Comparison of ENCODE assay signal across 8 mouse cellular contexts in genomic region chr2:112239935-112240721, GRCm38 (mm10). TPM values are rescaled to one million over a fixed set of nuclear protein-coding genes. Genes with fewer than 3 reads are reported as not detected.
A peak's percentile ranks its signal among the peaks of the same experiment; 100 is the strongest.
DNase-seq lines count a peak whose midpoint lies in the region; ATAC-seq and TF ChIP-seq lines count a peak whose summit lies in the region.

No protein-coding gene starts in this region.

- WGBS in hindbrain, embryonic 10.5 days, result 1% methylated on average over 28 of the region's 28 CpGs
- WGBS in liver, embryonic 11.5 days, result under 1% methylated on average over 27 of the region's 28 CpGs

- H3K27ac ChIP-seq in hindbrain, embryonic 10.5 days, result peak overlapping the region; percentile 95
- H3K27ac ChIP-seq in liver, embryonic 11.5 days (ENCODE audit: low read depth, low read length), result peak overlapping the region; percentile 86; the same call in 1 of the 2 replicates

- peak overlapping the region; percentile 98 for H3K4me2 ChIP-seq in liver, embryonic 11.5 days

- H3K36me3 ChIP-seq in erythroblast, embryonic 14.5 days (ENCODE audit: control insufficient read depth), result no peaks in the 10 kb centered on the region
- peaks cover 37% of the 10 kb centered on the region for H3K36me3 ChIP-seq in G1E (replicated peaks)
- peaks cover 19% of the 10 kb centered on the region for H3K36me3 ChIP-seq in hindbrain, embryonic 10.5 days
- no peaks in the 10 kb centered on the region for H3K36me3 ChIP-seq in liver, embryonic 11.5 days (ENCODE audit: control insufficient read depth, insufficient read depth, low read length)

- DNase-seq in G1E (ENCODE audit: low spot score), result peak; percentile 58
- peak; percentile 57 for DNase-seq in embryo, embryonic 10 days (ENCODE audit: low spot score)
- no peak for DNase-seq in hindbrain, embryonic 10.5 days (ENCODE audit: low spot score)
- peak; percentile 64 for DNase-seq in liver, embryonic 11.5 days (ENCODE audit: low spot score)
- peak; percentile 39 to 49 for DNase-seq in natural killer cell, adult 2 months (ENCODE audit: low spot score in 2 of 2)
- peak; percentile 40 for DNase-seq in yolk sac, embryonic 10.5 days (ENCODE audit: low spot score)

- TF ChIP-seq CTCF in G1E (IDR thresholded peaks at IDR 0.05; ENCODE audit: low read depth, low read length), result no peak

- peak overlapping the region; percentile 86 for H3K9ac ChIP-seq in liver, embryonic 11.5 days (ENCODE audit: low read depth, low read length)

- peak overlapping the region; percentile 89 for H3K4me3 ChIP-seq in erythroblast, embryonic 14.5 days (replicated peaks)
- H3K4me3 ChIP-seq in G1E (ENCODE audit: low read depth, low read length), result peak overlapping the region; percentile 87
- H3K4me3 ChIP-seq in hindbrain, embryonic 10.5 days, result peak overlapping the region; percentile 81
- H3K4me3 ChIP-seq in liver, embryonic 11.5 days (ENCODE audit: low read depth, low read length), result peak overlapping the region; percentile 74

- H3K4me1 ChIP-seq in erythroblast, embryonic 14.5 days (ENCODE audit: control insufficient read depth), result peaks cover 23% of the 10 kb centered on the region
- H3K4me1 ChIP-seq in G1E (ENCODE audit: insufficient read depth, low read depth, low read length), result peaks cover 36% of the 10 kb centered on the region
- peaks cover 30% of the 10 kb centered on the region for H3K4me1 ChIP-seq in hindbrain, embryonic 10.5 days (replicated peaks)
- no peaks in the 10 kb centered on the region; the same call in 1 of the 2 replicates for H3K4me1 ChIP-seq in liver, embryonic 11.5 days (replicated peaks; ENCODE audit: control insufficient read depth, insufficient read depth, low read length)

- peaks cover 28% of the 10 kb centered on the region for H3K27me3 ChIP-seq in erythroblast, embryonic 14.5 days (ENCODE audit: control insufficient read depth)
- no peaks in the 10 kb centered on the region for H3K27me3 ChIP-seq in G1E (ENCODE audit: insufficient read depth, low read length)
- peaks cover 8% of the 10 kb centered on the region for H3K27me3 ChIP-seq in hindbrain, embryonic 10.5 days (ENCODE audit: insufficient read depth, poor library complexity, severe bottlenecking)
- no peaks in the 10 kb centered on the region for H3K27me3 ChIP-seq in liver, embryonic 11.5 days (replicated peaks; ENCODE audit: control insufficient read depth, insufficient read depth, low read length)

- no peaks in the 10 kb centered on the region for H3K9me3 ChIP-seq in erythroblast, embryonic 14.5 days (ENCODE audit: control insufficient read depth, low read length)
- H3K9me3 ChIP-seq in G1E (replicated peaks), result no peaks in the 10 kb centered on the region
- no peaks in the 10 kb centered on the region for H3K9me3 ChIP-seq in hindbrain, embryonic 10.5 days
- no peaks in the 10 kb centered on the region for H3K9me3 ChIP-seq in liver, embryonic 11.5 days (ENCODE audit: control insufficient read depth, low read length)

- no peak for ATAC-seq in erythroblast, adult 5-6 weeks (replicated peaks; ENCODE audit: low FRiP score, poor library complexity, severe bottlenecking)
- peak; percentile 48 for ATAC-seq in G1E (ENCODE audit: extremely low read depth, insufficient number of reproducible peaks, low FRiP score, poor library complexity, severe bottlenecking)
- peak; percentile 28 for ATAC-seq in liver, embryonic 11.5 days (replicated peaks; ENCODE audit: low FRiP score)

RNA-seq across cellular contexts. Expression of gene Lpcat4, which starts 0.9 kb away (rescaled TPM):
- polyA plus RNA-seq in erythroblast, embryonic 14.5 days (2012), result 0.11 and 0.85 TPM in 2 replicates
- 5.4 and 8.6 TPM in 2 replicates for total RNA-seq in erythroblast, adult 5-6 weeks (2015; ENCODE audit: low replicate concordance)
- 2.6 and 5.4 TPM in 2 replicates for total RNA-seq in erythroblast, adult 5-6 weeks (2017; ENCODE audit: low replicate concordance)
- total RNA-seq in G1E (2014; fragmentation: Nextera tagmentation) (20.2 and 24.4 TPM in 2 replicates), G1E (2017) (2.4 and 3.0 TPM in 2 replicates)
- polyA plus RNA-seq in G1E (2012), result 52.9 and 54.2 TPM in 2 replicates
- polyA plus RNA-seq in hindbrain, embryonic 10.5 days (2016; fragmentation: Nextera tagmentation; extraction: Ambion mirVana), result 13.3 and 14.8 TPM in 2 replicates
- 14.6 and 15.0 TPM in 2 replicates for polyA plus RNA-seq in liver, embryonic 11.5 days (2014; fragmentation: Nextera tagmentation; extraction: Ambion mirVana)

RNA-seq across cellular contexts. Expression of gene Nutm1, which starts 19.0 kb away (rescaled TPM):
- polyA plus RNA-seq in erythroblast, embryonic 14.5 days (2012), result not detected in 2 replicates
- not detected in 2 replicates for total RNA-seq in erythroblast, adult 5-6 weeks (2015; ENCODE audit: low replicate concordance)
- not detected in 2 replicates for total RNA-seq in erythroblast, adult 5-6 weeks (2017; ENCODE audit: low replicate concordance)
- total RNA-seq in G1E (2014; fragmentation: Nextera tagmentation) (not detected in 2 replicates), G1E (2017) (0.11 and 0.17 TPM in 2 replicates)
- 0.04 TPM in 1 of 2 replicates, not detected in the other for polyA plus RNA-seq in G1E (2012)
- not detected in 2 replicates for polyA plus RNA-seq in hindbrain, embryonic 10.5 days (2016; fragmentation: Nextera tagmentation; extraction: Ambion mirVana)
- polyA plus RNA-seq in liver, embryonic 11.5 days (2014; fragmentation: Nextera tagmentation; extraction: Ambion mirVana), result not detected in 2 replicates

RNA-seq across cellular contexts. Expression of gene Nop10, which starts 21.6 kb away (rescaled TPM):
- 1.5 and 1.9 TPM in 2 replicates for polyA plus RNA-seq in erythroblast, embryonic 14.5 days (2012)
- 23.6 and 25.4 TPM in 2 replicates for total RNA-seq in erythroblast, adult 5-6 weeks (2015; ENCODE audit: low replicate concordance)
- 28.3 and 33.6 TPM in 2 replicates for total RNA-seq in erythroblast, adult 5-6 weeks (2017; ENCODE audit: low replicate concordance)
- total RNA-seq in G1E (2014; fragmentation: Nextera tagmentation) (53.1 and 66.1 TPM in 2 replicates), G1E (2017) (240 and 329 TPM in 2 replicates)
- polyA plus RNA-seq in G1E (2012), result 34.4 and 34.5 TPM in 2 replicates
- 178 and 208 TPM in 2 replicates for polyA plus RNA-seq in hindbrain, embryonic 10.5 days (2016; fragmentation: Nextera tagmentation; extraction: Ambion mirVana)
- 346 and 364 TPM in 2 replicates for polyA plus RNA-seq in liver, embryonic 11.5 days (2014; fragmentation: Nextera tagmentation; extraction: Ambion mirVana)

RNA-seq across cellular contexts. Expression of gene Slc12a6, which starts 25.5 kb away (rescaled TPM):
- polyA plus RNA-seq in erythroblast, embryonic 14.5 days (2012), result 0.24 and 0.47 TPM in 2 replicates
- 94.7 and 134 TPM in 2 replicates for total RNA-seq in erythroblast, adult 5-6 weeks (2015; ENCODE audit: low replicate concordance)
- total RNA-seq in erythroblast, adult 5-6 weeks (2017; ENCODE audit: low replicate concordance), result 97.9 and 119 TPM in 2 replicates
- 55.2 and 55.9 TPM in 2 replicates for total RNA-seq in G1E (2014; fragmentation: Nextera tagmentation)
- total RNA-seq in G1E (2017), result 46.6 and 50.5 TPM in 2 replicates
- 3.3 and 4.2 TPM in 2 replicates for polyA plus RNA-seq in G1E (2012)
- polyA plus RNA-seq in hindbrain, embryonic 10.5 days (2016; fragmentation: Nextera tagmentation; extraction: Ambion mirVana), result 8.7 and 11.2 TPM in 2 replicates
- polyA plus RNA-seq in liver, embryonic 11.5 days (2014; fragmentation: Nextera tagmentation; extraction: Ambion mirVana), result 12.3 and 12.7 TPM in 2 replicates

RNA-seq across cellular contexts. Expression of gene Gm21985, which starts 26.0 kb away (rescaled TPM):
- not detected in 2 replicates for polyA plus RNA-seq in erythroblast, embryonic 14.5 days (2012)
- total RNA-seq in erythroblast, adult 5-6 weeks (2015; ENCODE audit: low replicate concordance), result not detected in 2 replicates
- 0.60 and 8.5 TPM in 2 replicates for total RNA-seq in erythroblast, adult 5-6 weeks (2017; ENCODE audit: low replicate concordance)
- not detected in 2 replicates for total RNA-seq in G1E (2014; fragmentation: Nextera tagmentation)
- total RNA-seq in G1E (2017), result 0.16 and 0.64 TPM in 2 replicates
- not detected in 2 replicates for polyA plus RNA-seq in G1E (2012)
- not detected in 2 replicates for polyA plus RNA-seq in hindbrain, embryonic 10.5 days (2016; fragmentation: Nextera tagmentation; extraction: Ambion mirVana)
- not detected in 2 replicates for polyA plus RNA-seq in liver, embryonic 11.5 days (2014; fragmentation: Nextera tagmentation; extraction: Ambion mirVana)

Comparison
In these comparisons a context has a peak if more than half of its experiments do, and no peak if none do; other contexts are left out.
1. RNA of gene Nop10, which starts 21.6 kb away (polyA plus RNA-seq): 346 to 364 TPM in liver, embryonic 11.5 days, 178 to 208 TPM in hindbrain, embryonic 10.5 days and 34.4 to 34.5 TPM in G1E; 1.5 to 1.9 TPM in erythroblast, embryonic 14.5 days; every median in the first group is over 10 times any median in the second.
2. Peak in every context shown above with its lines, with median percentiles within 50 percentile points of each other: H3K4me3 ChIP-seq.